Mouse (Mus musculus) ovary, adult 18-20 months (tissue): ENCODE measurements around the gene Tmem28.
A peak's percentile ranks its signal among the peaks of the same experiment; 100 is the strongest.

Experiments used
- DNase-seq: peaks from one replicate; pipeline ENCODE4 v3.0.0; 2022; ENCODE audit warnings: low spot score, mixed read lengths

Tmem28 gene

GRCm38 (mm10) chrX:99820790-99821395 is at the start of gene Tmem28:
Gene Tmem28 (plus strand): TSS chrX:99821021.
- DNase-seq, result no peak

GRCm38 (mm10) chrX:99780308-99780707 is 40.5 kb upstream of the Tmem28 start:
- DNase-seq, result no peak

GRCm38 (mm10) chrX:99808375-99808774 is 12.4 kb upstream of the Tmem28 start:
- no peak for DNase-seq

GRCm38 (mm10) chrX:99819395-99819935 is 1.4 kb upstream of the Tmem28 start:
- DNase-seq, result peak; percentile 45

- no peak for DNase-seq
These were observed 658 bp upstream of the Tmem28 start for GRCm38 (mm10) chrX:99819936-99820789.

GRCm38 (mm10) chrX:99842090-99842489 is 21.3 kb downstream of the Tmem28 start:
- no peak for DNase-seq

GRCm38 (mm10) chrX:99853261-99853741 is 32.5 kb downstream of the Tmem28 start:
- peak; percentile 63 for DNase-seq

GRCm38 (mm10) chrX:99853834-99854233 is 33.0 kb downstream of the Tmem28 start:
- no peak for DNase-seq

GRCm38 (mm10) chrX:99872228-99872627 is 51.4 kb downstream of the Tmem28 start:
- DNase-seq, result no peak

GRCm38 (mm10) chrX:99872632-99873201 is 51.9 kb downstream of the Tmem28 start:
- no peak for DNase-seq

- DNase-seq, result no peak
These were observed 52.6 kb downstream of the Tmem28 start for GRCm38 (mm10) chrX:99873259-99873919.

- no peak for DNase-seq
These were observed 53.1 kb downstream of the Tmem28 start for GRCm38 (mm10) chrX:99873920-99874296.

GRCm38 (mm10) chrX:99876781-99877180 is 56.0 kb downstream of the Tmem28 start:
- DNase-seq, result no peak

- DNase-seq, result no peak
These were observed 62.6 kb downstream of the Tmem28 start for GRCm38 (mm10) chrX:99883396-99883795.
